Mouse (Mus musculus): ENCODE measurements around the gene Sms. TPM values are rescaled to one million over a fixed set of nuclear protein-coding genes. Genes with fewer than 3 reads are reported as not detected.

Gene Sms
- polyA plus RNA-seq, 2 experiments: 17.5 to 19.7 TPM

GRCm38 (mm10) chrX:157471711-157472660, 20.1 kb downstream of the Sms start:
- Histone ChIP-seq H3K4me1 (replicated peaks; ENCODE audit: control insufficient read depth in 2 of 2, insufficient read depth in 2 of 2, low read length in 1 of 2) (no peaks in the 10 kb centered on the region), H3K36me3 (replicated peaks; ENCODE audit: control insufficient read depth, insufficient read depth, low read depth) (no peaks in the 10 kb centered on the region), H3K9me3 (ENCODE audit: control insufficient read depth, low read length) (no peaks in the 10 kb centered on the region), H3K9ac (replicated peaks) (no peak overlapping the region), H3K4me3 (ENCODE audit: insufficient read depth in 1 of 2, low read depth in 2 of 2, low read length in 2 of 2) (no peak overlapping the region), H3K27me3 (ENCODE audit: control insufficient read depth, insufficient read depth, low read length) (no peaks in the 10 kb centered on the region), H3K4me2 (ENCODE audit: low read depth) (no peak overlapping the region), H3K27ac (no peak overlapping the region)
- 69% methylated on average over 8 of the region's 8 CpGs for WGBS (ENCODE audit: insufficient replicate concordance)
- ATAC-seq (ENCODE audit: insufficient read depth) (no peak), DNase-seq (ENCODE audit: low read depth in 3 of 3, low spot score in 3 of 3) (no peak)
- TF ChIP-seq EP300 (IDR thresholded peaks at IDR 0.05; ENCODE audit: low read depth) (no peak), CTCF (IDR thresholded peaks at IDR 0.05; ENCODE audit: low read depth) (no peak)

GRCm38 (mm10) chrX:157468795-157469194, 23.3 kb downstream of the Sms start:
- Histone ChIP-seq H3K4me3 (ENCODE audit: insufficient read depth in 1 of 2, low read depth in 2 of 2, low read length in 2 of 2) (no peak overlapping the region), H3K9me3 (ENCODE audit: control insufficient read depth, low read length) (no peaks in the 10 kb centered on the region), H3K36me3 (replicated peaks; ENCODE audit: control insufficient read depth, insufficient read depth, low read depth) (no peaks in the 10 kb centered on the region), H3K27me3 (ENCODE audit: control insufficient read depth, insufficient read depth, low read length) (no peaks in the 10 kb centered on the region), H3K4me2 (ENCODE audit: low read depth) (no peak overlapping the region), H3K4me1 (replicated peaks; ENCODE audit: control insufficient read depth in 2 of 2, insufficient read depth in 2 of 2, low read length in 1 of 2) (no peaks in the 10 kb centered on the region), H3K9ac (replicated peaks) (no peak overlapping the region), H3K27ac (no peak overlapping the region)
- DNase-seq (ENCODE audit: low read depth in 3 of 3, low spot score in 3 of 3) (no peak), ATAC-seq (ENCODE audit: insufficient read depth) (no peak)
- 50% methylated on average over 3 of the region's 3 CpGs for WGBS (ENCODE audit: insufficient replicate concordance)
- no peak for TF ChIP-seq EP300 (IDR thresholded peaks at IDR 0.05; ENCODE audit: low read depth)
- no peak for TF ChIP-seq CTCF (IDR thresholded peaks at IDR 0.05; ENCODE audit: low read depth)

GRCm38 (mm10) chrX:157468055-157468454, 24.0 kb downstream of the Sms start:
- Histone ChIP-seq H3K36me3 (replicated peaks; ENCODE audit: control insufficient read depth, insufficient read depth, low read depth) (no peaks in the 10 kb centered on the region), H3K27me3 (ENCODE audit: control insufficient read depth, insufficient read depth, low read length) (no peaks in the 10 kb centered on the region), H3K4me2 (ENCODE audit: low read depth) (no peak overlapping the region), H3K9me3 (ENCODE audit: control insufficient read depth, low read length) (no peaks in the 10 kb centered on the region), H3K4me1 (replicated peaks; ENCODE audit: control insufficient read depth in 2 of 2, insufficient read depth in 2 of 2, low read length in 1 of 2) (no peaks in the 10 kb centered on the region), H3K9ac (replicated peaks) (no peak overlapping the region), H3K27ac (no peak overlapping the region), H3K4me3 (ENCODE audit: insufficient read depth in 1 of 2, low read depth in 2 of 2, low read length in 2 of 2) (no peak overlapping the region)
- 59% methylated on average over 2 of the region's 2 CpGs for WGBS (ENCODE audit: insufficient replicate concordance)
- ATAC-seq (ENCODE audit: insufficient read depth) (no peak), DNase-seq (ENCODE audit: low read depth in 3 of 3, low spot score in 3 of 3) (no peak)
- no peak for TF ChIP-seq EP300 (IDR thresholded peaks at IDR 0.05; ENCODE audit: low read depth)
- no peak for TF ChIP-seq CTCF (IDR thresholded peaks at IDR 0.05; ENCODE audit: low read depth)

- TF ChIP-seq CTCF (IDR thresholded peaks at IDR 0.05; ENCODE audit: low read depth) (no peak), EP300 (IDR thresholded peaks at IDR 0.05; ENCODE audit: low read depth) (no peak)
- no peaks in the 10 kb centered on the region for H3K4me1 ChIP-seq (replicated peaks; ENCODE audit: control insufficient read depth in 2 of 2, insufficient read depth in 2 of 2, low read length in 1 of 2)
- 74% methylated on average over 1 of the region's 1 CpGs for WGBS (ENCODE audit: insufficient replicate concordance)
- H3K27me3 ChIP-seq (ENCODE audit: control insufficient read depth, insufficient read depth, low read length): no peaks in the 10 kb centered on the region
- H3K9ac ChIP-seq (replicated peaks): no peak overlapping the region
- H3K4me3 ChIP-seq (ENCODE audit: insufficient read depth in 1 of 2, low read depth in 2 of 2, low read length in 2 of 2): no peak overlapping the region
- DNase-seq (ENCODE audit: low read depth in 3 of 3, low spot score in 3 of 3) (no peak), ATAC-seq (ENCODE audit: insufficient read depth) (no peak)
- no peak overlapping the region for H3K27ac ChIP-seq
- no peaks in the 10 kb centered on the region for H3K36me3 ChIP-seq (replicated peaks; ENCODE audit: control insufficient read depth, insufficient read depth, low read depth)
- no peaks in the 10 kb centered on the region for H3K9me3 ChIP-seq (ENCODE audit: control insufficient read depth, low read length)
- H3K4me2 ChIP-seq (ENCODE audit: low read depth): no peak overlapping the region
These were observed 26.1 kb downstream of the Sms start for GRCm38 (mm10) chrX:157465949-157466348.

- DNase-seq (ENCODE audit: low read depth in 3 of 3, low spot score in 3 of 3) (no peak), ATAC-seq (ENCODE audit: insufficient read depth) (no peak)
- H3K4me2 ChIP-seq (ENCODE audit: low read depth): no peak overlapping the region
- no peaks in the 10 kb centered on the region for H3K36me3 ChIP-seq (replicated peaks; ENCODE audit: control insufficient read depth, insufficient read depth, low read depth)
- H3K4me1 ChIP-seq (replicated peaks; ENCODE audit: control insufficient read depth in 2 of 2, insufficient read depth in 2 of 2, low read length in 1 of 2): no peaks in the 10 kb centered on the region
- TF ChIP-seq EP300 (IDR thresholded peaks at IDR 0.05; ENCODE audit: low read depth) (no peak), CTCF (IDR thresholded peaks at IDR 0.05; ENCODE audit: low read depth) (peak; percentile 28; the same call in 1 of the 2 replicates)
- H3K4me3 ChIP-seq (ENCODE audit: insufficient read depth in 1 of 2, low read depth in 2 of 2, low read length in 2 of 2): no peak overlapping the region
- H3K27me3 ChIP-seq (ENCODE audit: control insufficient read depth, insufficient read depth, low read length): no peaks in the 10 kb centered on the region
- no peak overlapping the region for H3K27ac ChIP-seq
- H3K9me3 ChIP-seq (ENCODE audit: control insufficient read depth, low read length): no peaks in the 10 kb centered on the region
- 65% methylated on average over 3 of the region's 3 CpGs for WGBS (ENCODE audit: insufficient replicate concordance)
- H3K9ac ChIP-seq (replicated peaks): no peak overlapping the region
These were observed 29.4 kb downstream of the Sms start for GRCm38 (mm10) chrX:157462716-157463115.

All from liver, embryonic 14.5 days (tissue).